Mouse (Mus musculus) ES-Bruce4 (cell line): ENCODE measurements at regions not wholly inside any gene's neighbourhood (a gene's known extent, or its start where the extent isn't known, plus 50 kb on each side); places are given as distances from the start of the nearest gene placed in this dataset.

Experiments used
- CTCF ChIP-seq: IDR thresholded peaks from one replicate; pipeline ENCODE4 v1.8.1; 2011; ENCODE audit warnings: low read depth, low read length
- EP300 ChIP-seq: IDR thresholded peaks from 2 replicates; pipeline ENCODE4 v1.6.1; 2011; ENCODE audit warnings: low read depth, low read length; ENCODE audit not compliant: insufficient read depth
- POLR2A ChIP-seq: IDR thresholded peaks from one replicate; pipeline ENCODE4 v1.8.1; 2011; ENCODE audit warnings: low read length; ENCODE audit not compliant: insufficient read depth

GRCm38 (mm10) chr3:53735147-53735546 is 78.0 kb upstream of the Frem2 start:
- TF ChIP-seq CTCF (no peak), POLR2A (no peak), EP300 (no peak)
